ENCODE assay signal across 9 mouse cellular contexts in genomic region chr6:24894146-24894873, GRCm38 (mm10). TPM values are rescaled to one million over a fixed set of nuclear protein-coding genes. Genes with fewer than 3 reads are reported as not detected.
DNase-seq lines count a peak whose midpoint lies in the region; ATAC-seq and TF ChIP-seq lines count a peak whose summit lies in the region.
"Had no signal": no experiment of that assay in that cellular context is flagged by ENCODE, and none has a peak within 500 bp of the region (broad histone marks: within the 10 kb centered on the region; RNA-seq: fewer than 3 reads in every experiment).

No protein-coding gene starts in this region.

- no peak overlapping the region for H3K27ac ChIP-seq in cerebellum, adult 2 months (ENCODE audit: insufficient read depth, low read length)
- no peak overlapping the region for H3K27ac ChIP-seq in left cerebral cortex, adult 2 months
- H3K27ac ChIP-seq in stomach, postnatal 0 days (replicated peaks) = no peak overlapping the region

- WGBS in cerebellum, adult 2 months = 73% methylated on average over 11 of the region's 11 CpGs
- 64% methylated on average over 11 of the region's 11 CpGs for WGBS in stomach, postnatal 0 days

- intact Hi-C loops in left cerebral cortex, adult 2 months (cut with DNase I) = loop anchor here (5.0 kb wide), 1 partner anchor 172 kb away; no protein-coding TSS in a partner anchor

- 0 out of 2 replicates have a peak, but pooled peaks have one; percentile 45 for ATAC-seq in stomach, postnatal 0 days (ENCODE audit: low FRiP score, low TSS enrichment)

- no peaks in the 10 kb centered on the region for H3K36me3 ChIP-seq in stomach, postnatal 0 days (ENCODE audit: control insufficient read depth, insufficient read depth, low read length)

- H3K4me1 ChIP-seq in cerebellum, adult 2 months (ENCODE audit: control insufficient read depth, insufficient read depth, low read length) = no peaks in the 10 kb centered on the region
- no peaks in the 10 kb centered on the region for H3K4me1 ChIP-seq in stomach, postnatal 0 days (replicated peaks; ENCODE audit: control insufficient read depth, insufficient read depth)

- no peak for TF ChIP-seq EP300 in stomach, postnatal 0 days (optimal IDR thresholded peaks at IDR 0.05)

- peak; percentile 2 to 5 for DNase-seq in cerebellum, adult 2 months
- no peak for DNase-seq in cerebellum, postnatal 4 days (ENCODE audit: low spot score in 2 of 2)
- peak; percentile 55 for DNase-seq in adrenal gland, postnatal 14 days
- peak; percentile 10 for DNase-seq in forelimb bud, embryonic 11.5 days (ENCODE audit: low read depth, low spot score)
- DNase-seq in induced T-regulatory cell, adult 2 months (ENCODE audit: low read depth) = peak; percentile 3
- DNase-seq in left cerebral cortex, adult 2 months (ENCODE audit: extremely low spot score in 1 of 2, low spot score in 2 of 2) = peak; percentile 10 to 14
- DNase-seq in lung, postnatal 36 days = peak; percentile 37
- DNase-seq in stomach, postnatal 0 days (ENCODE audit: low spot score) = peak; percentile 32

- H3K9me3 ChIP-seq in stomach, postnatal 0 days (ENCODE audit: control insufficient read depth, low read length) = no peaks in the 10 kb centered on the region

- TF ChIP-seq CTCF in cerebellum, adult 2 months (IDR thresholded peaks at IDR 0.05; ENCODE audit: borderline replicate concordance, insufficient read depth, low read depth, low read length) = 0 out of 2 replicates have a peak, but pooled peaks have one; percentile 14
- peak; percentile 49 for TF ChIP-seq CTCF in left cerebral cortex, adult 2 months (IDR thresholded peaks at IDR 0.05)
- peak; percentile 73 for TF ChIP-seq CTCF in stomach, postnatal 0 days (IDR thresholded peaks at IDR 0.05; ENCODE audit: low read depth)

- H3K9ac ChIP-seq in stomach, postnatal 0 days (ENCODE audit: low read length) = no peak overlapping the region

- TF ChIP-seq POLR2A in cerebellum, adult 2 months (IDR thresholded peaks at IDR 0.05; ENCODE audit: borderline replicate concordance, insufficient read depth, low read length) = no peak

- H3K27me3 ChIP-seq in cerebellum, adult 2 months (ENCODE audit: control insufficient read depth, insufficient read depth, low read length) = no peaks in the 10 kb centered on the region
- no peaks in the 10 kb centered on the region for H3K27me3 ChIP-seq in stomach, postnatal 0 days (ENCODE audit: control insufficient read depth, insufficient read depth, low read length)

- no peak overlapping the region for H3K4me3 ChIP-seq in cerebellum, adult 2 months (replicated peaks; ENCODE audit: insufficient read depth, low read depth, low read length)
- no peak overlapping the region for H3K4me3 ChIP-seq in left cerebral cortex, adult 2 months
- peak overlapping the region; percentile 25; the same call in 1 of the 2 replicates for H3K4me3 ChIP-seq in stomach, postnatal 0 days (ENCODE audit: low read depth, low read length)

- peak overlapping the region; percentile 34 for H3K4me2 ChIP-seq in stomach, postnatal 0 days (replicated peaks; ENCODE audit: low read depth)

RNA-seq across cellular contexts. Expression of gene Hyal5, which starts 36.5 kb away (rescaled TPM):
- polyA plus RNA-seq in cerebellum, adult 2 months (2012; rRNA removed) = not detected in 2 replicates
- not detected in 2 replicates for total RNA-seq in adrenal gland, postnatal 14 days (2021)
- not detected for total RNA-seq in left cerebral cortex, adult 2 months (2021)
- polyA plus RNA-seq in stomach, postnatal 0 days (2015; fragmentation: Nextera tagmentation; extraction: Ambion mirVana) = not detected in 2 replicates
- total RNA-seq: ES-E14 had no signal

Comparison
In these comparisons a context has a peak if more than half of its experiments do, and no peak if none do; other contexts are left out.
1. DNase-seq: peak in cerebellum, adult 2 months (2 of 2), adrenal gland, postnatal 14 days (single experiment), forelimb bud, embryonic 11.5 days (single experiment), induced T-regulatory cell, adult 2 months (single experiment), left cerebral cortex, adult 2 months (2 of 2), lung, postnatal 36 days (single experiment) and stomach, postnatal 0 days (single experiment); none in cerebellum, postnatal 4 days (0 of 2).
2. CTCF ChIP-seq: peak in every context shown above with its lines; median percentile 73 in stomach, postnatal 0 days; 49 in left cerebral cortex, adult 2 months; 14 in cerebellum, adult 2 months.